ENCODE assay signal across 8 mouse cellular contexts in the genomic region with DNA sequence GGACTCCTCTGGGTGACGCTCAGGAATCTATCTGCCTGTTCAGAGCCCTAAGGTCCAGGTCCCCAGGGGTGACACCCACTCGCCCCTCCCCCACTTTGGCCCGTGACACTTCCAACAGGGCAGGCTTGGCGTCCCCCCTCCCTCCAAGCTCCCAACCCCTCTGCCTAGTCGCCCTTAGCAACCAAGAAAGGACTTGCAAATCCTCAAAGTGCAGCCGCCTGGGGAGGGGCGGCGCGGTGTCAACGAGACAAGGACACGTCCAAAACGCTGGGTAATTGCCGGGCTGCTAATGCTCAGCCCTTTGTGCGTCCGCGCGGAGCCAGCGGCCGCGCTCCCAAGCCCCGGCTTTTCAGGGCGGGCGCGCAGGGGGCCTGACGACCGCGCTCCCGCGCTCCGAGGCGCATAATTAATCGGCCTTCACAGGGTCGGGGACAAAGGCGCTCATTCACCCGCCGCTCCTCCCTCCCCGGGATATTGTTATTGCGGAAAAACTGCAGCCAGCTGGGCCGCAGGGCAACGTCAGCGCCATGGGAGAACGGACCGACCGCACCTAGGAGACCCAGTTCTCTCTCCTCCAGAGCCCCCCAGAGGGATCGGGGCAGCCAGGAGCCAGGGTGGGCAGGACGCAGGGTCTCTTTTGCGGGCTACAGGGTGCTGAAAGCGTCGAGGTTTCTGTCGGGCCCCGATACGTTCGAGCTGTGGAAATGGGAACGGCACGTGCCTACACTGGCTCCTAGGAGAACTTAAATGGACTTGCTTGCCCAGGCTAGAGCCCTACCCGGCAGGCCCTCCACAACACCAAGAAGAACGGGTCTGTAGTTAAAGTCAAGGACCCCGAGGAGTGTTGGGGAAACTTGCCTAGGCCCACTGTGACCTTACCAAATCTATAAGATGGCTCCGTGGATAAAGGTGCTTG.
DNase-seq lines count a peak whose midpoint lies in the region; ATAC-seq and TF ChIP-seq lines count a peak whose summit lies in the region.

No protein-coding gene starts in this region.

- no peaks in the 10 kb centered on the region for H3K9me3 ChIP-seq in lung, embryonic 14.5 days (ENCODE audit: low read depth, low read length)
- H3K9me3 ChIP-seq in embryonic facial prominence, embryonic 10.5 days = no peaks in the 10 kb centered on the region
- H3K9me3 ChIP-seq in heart, embryonic 16.5 days (replicated peaks; ENCODE audit: control insufficient read depth, low read length) = no peaks in the 10 kb centered on the region
- no peaks in the 10 kb centered on the region for H3K9me3 ChIP-seq in lung, postnatal 0 days (ENCODE audit: low read length)

- peak; percentile 68 for ATAC-seq in lung, embryonic 14.5 days (ENCODE audit: insufficient read depth)
- ATAC-seq in heart, embryonic 16.5 days (replicated peaks; ENCODE audit: extremely low read depth, insufficient read depth, low FRiP score) = peak; percentile 49
- peak; percentile 64 for ATAC-seq in lung, postnatal 0 days

- H3K27me3 ChIP-seq in lung, embryonic 14.5 days (ENCODE audit: insufficient read depth, low read length) = no peaks in the 10 kb centered on the region
- peaks cover 28% of the 10 kb centered on the region for H3K27me3 ChIP-seq in embryonic facial prominence, embryonic 10.5 days (replicated peaks; ENCODE audit: low read depth, poor library complexity, severe bottlenecking)
- H3K27me3 ChIP-seq in heart, embryonic 16.5 days (ENCODE audit: control insufficient read depth, insufficient read depth, low read length) = no peaks in the 10 kb centered on the region
- no peaks in the 10 kb centered on the region for H3K27me3 ChIP-seq in lung, postnatal 0 days (replicated peaks; ENCODE audit: insufficient read depth, low read length)

- TF ChIP-seq CTCF in lung, embryonic 14.5 days (IDR thresholded peaks at IDR 0.05; ENCODE audit: low read depth) = no peak
- no peak for TF ChIP-seq CTCF in lung, postnatal 0 days (IDR thresholded peaks at IDR 0.05)

- peak; percentile 86 for DNase-seq in lung, embryonic 14.5 days
- no peak for DNase-seq in lung, postnatal 36 days
- DNase-seq in embryonic facial prominence, embryonic 10.5 days (ENCODE audit: low spot score) = peak; percentile 86
- DNase-seq in layer of hippocampus, postnatal 10 days (ENCODE audit: low spot score in 2 of 2) = peak; percentile 71 to 82
- DNase-seq in lung, postnatal 0 days (ENCODE audit: low spot score) = peak; percentile 76
- peak; percentile 79 for DNase-seq in right cerebral cortex, adult 18-20 months
- no peak for DNase-seq in urinary bladder, postnatal 14 days (ENCODE audit: low spot score)

- peak overlapping the region; percentile 73 for H3K4me2 ChIP-seq in lung, embryonic 14.5 days
- H3K4me2 ChIP-seq in heart, embryonic 16.5 days (ENCODE audit: low read depth, low read length) = peak overlapping the region; percentile 81
- peak overlapping the region; percentile 61 for H3K4me2 ChIP-seq in lung, postnatal 0 days (replicated peaks; ENCODE audit: low read depth, low read length)

- peaks cover 15% of the 10 kb centered on the region for H3K4me1 ChIP-seq in lung, embryonic 14.5 days (ENCODE audit: insufficient read depth)
- peaks cover 53% of the 10 kb centered on the region for H3K4me1 ChIP-seq in embryonic facial prominence, embryonic 10.5 days
- H3K4me1 ChIP-seq in heart, embryonic 16.5 days (ENCODE audit: control insufficient read depth, insufficient read depth, low read length) = peaks cover 20% of the 10 kb centered on the region
- peaks cover 9% of the 10 kb centered on the region; the same call in 1 of the 2 replicates for H3K4me1 ChIP-seq in lung, postnatal 0 days (ENCODE audit: insufficient read depth, low read depth, low read length)

- TF ChIP-seq EP300 in lung, postnatal 0 days (IDR thresholded peaks at IDR 0.05) = no peak

- peak overlapping the region; percentile 73 for H3K27ac ChIP-seq in lung, embryonic 14.5 days (ENCODE audit: low read depth)
- H3K27ac ChIP-seq in embryonic facial prominence, embryonic 10.5 days (replicated peaks) = peak overlapping the region; percentile 95
- H3K27ac ChIP-seq in heart, embryonic 16.5 days (ENCODE audit: low read length) = peak overlapping the region; percentile 34; the same call in 1 of the 2 replicates
- H3K27ac ChIP-seq in lung, postnatal 0 days (ENCODE audit: low read length) = no peak overlapping the region

- peak overlapping the region; percentile 68 for H3K9ac ChIP-seq in lung, embryonic 14.5 days
- peak overlapping the region; percentile 79 for H3K9ac ChIP-seq in heart, embryonic 16.5 days (ENCODE audit: low read length)
- H3K9ac ChIP-seq in lung, postnatal 0 days (replicated peaks; ENCODE audit: low read depth) = 0 out of 2 replicates have a peak overlapping the region, but pooled peaks have one; percentile 2

- H3K36me3 ChIP-seq in lung, embryonic 14.5 days (ENCODE audit: insufficient read depth) = no peaks in the 10 kb centered on the region
- H3K36me3 ChIP-seq in embryonic facial prominence, embryonic 10.5 days (replicated peaks) = no peaks in the 10 kb centered on the region
- H3K36me3 ChIP-seq in heart, embryonic 16.5 days (ENCODE audit: control insufficient read depth, insufficient read depth) = no peaks in the 10 kb centered on the region
- H3K36me3 ChIP-seq in lung, postnatal 0 days (ENCODE audit: insufficient read depth, low read length) = no peaks in the 10 kb centered on the region

- H3K4me3 ChIP-seq in lung, embryonic 14.5 days (ENCODE audit: low read depth, low read length) = peak overlapping the region; percentile 37
- H3K4me3 ChIP-seq in embryonic facial prominence, embryonic 10.5 days = peak overlapping the region; percentile 54
- H3K4me3 ChIP-seq in heart, embryonic 16.5 days (ENCODE audit: low read length) = peak overlapping the region; percentile 51
- peak overlapping the region; percentile 18 for H3K4me3 ChIP-seq in lung, postnatal 0 days (ENCODE audit: low read depth, low read length)

- WGBS in lung, embryonic 14.5 days = 4% methylated on average over 59 of the region's 59 CpGs
- 2% methylated on average over 59 of the region's 59 CpGs for WGBS in embryonic facial prominence, embryonic 10.5 days
- 7% methylated on average over 59 of the region's 59 CpGs for WGBS in heart, embryonic 16.5 days
- WGBS in lung, postnatal 0 days = 6% methylated on average over 59 of the region's 59 CpGs

Comparison
In these comparisons a context has a peak if more than half of its experiments do, and no peak if none do; other contexts are left out.
1. DNase-seq: peak in lung, embryonic 14.5 days (single experiment), embryonic facial prominence, embryonic 10.5 days (single experiment), layer of hippocampus, postnatal 10 days (2 of 2), lung, postnatal 0 days (single experiment) and right cerebral cortex, adult 18-20 months (single experiment); none in lung, postnatal 36 days (single experiment) and urinary bladder, postnatal 14 days (single experiment).
2. H3K9ac ChIP-seq: peak in every context shown above with its lines; median percentile 79 in heart, embryonic 16.5 days; 68 in lung, embryonic 14.5 days; 2 in lung, postnatal 0 days.
3. Peak in every context shown above with its lines, with median percentiles within 50 percentile points of each other: ATAC-seq, H3K4me2 ChIP-seq and H3K4me3 ChIP-seq.